Mouse (Mus musculus): ENCODE measurements around the gene Tlnrd1. TPM values are rescaled to one million over a fixed set of nuclear protein-coding genes. Genes with fewer than 3 reads are reported as not detected.

Tlnrd1 gene
- polyA plus RNA-seq, 1 experiment = 25.5 TPM

- TF ChIP-seq CEBPB (IDR thresholded peaks at IDR 0.05; ENCODE audit: insufficient read depth, poor library complexity, severe bottlenecking) (no peak), POLR2AphosphoS2 (IDR thresholded peaks at IDR 0.05; ENCODE audit: insufficient read length, low read depth) (no peak), POLR2A (IDR thresholded peaks at IDR 0.05; ENCODE audit: insufficient read length, low read depth) (no peak), TCF12 (IDR thresholded peaks at IDR 0.05; ENCODE audit: insufficient read depth, poor library complexity, severe bottlenecking) (no peak), REST (IDR thresholded peaks at IDR 0.05; ENCODE audit: insufficient read depth, insufficient read length) (no peak)
- Histone ChIP-seq H3K36me3 (ENCODE audit: control insufficient read depth, insufficient read depth) (no peaks in the 10 kb centered on the region), H3K4me3 (no peak overlapping the region), H3K79me2 (ENCODE audit: control insufficient read depth, insufficient read depth) (no peaks in the 10 kb centered on the region), H3K4me2 (ENCODE audit: low read depth) (no peak overlapping the region), H3K27me3 (ENCODE audit: control insufficient read depth, insufficient read depth, insufficient read length) (no peaks in the 10 kb centered on the region), H3ac (ENCODE audit: control insufficient read depth, insufficient read length) (no peak overlapping the region)
These were observed 14.1 kb downstream of the Tlnrd1 start for GRCm38 (mm10) chr7:83869839-83870543.

- H3K36me3 ChIP-seq (ENCODE audit: control insufficient read depth, insufficient read depth) = no peaks in the 10 kb centered on the region
- H3K4me2 ChIP-seq (ENCODE audit: low read depth) = no peak overlapping the region
- no peaks in the 10 kb centered on the region for H3K27me3 ChIP-seq (ENCODE audit: control insufficient read depth, insufficient read depth, insufficient read length)
- TF ChIP-seq TCF12 (IDR thresholded peaks at IDR 0.05; ENCODE audit: insufficient read depth, poor library complexity, severe bottlenecking) (no peak), E2F4 (IDR thresholded peaks at IDR 0.05; ENCODE audit: insufficient read depth) (no peak), MAX (IDR thresholded peaks at IDR 0.05; ENCODE audit: low read depth) (no peak), POLR2AphosphoS2 (IDR thresholded peaks at IDR 0.05; ENCODE audit: insufficient read length, low read depth) (no peak), POLR2A (IDR thresholded peaks at IDR 0.05; ENCODE audit: insufficient read length, low read depth) (no peak), SRF (IDR thresholded peaks at IDR 0.05; ENCODE audit: control insufficient read depth, insufficient read length, low read depth) (no peak), USF1 (IDR thresholded peaks at IDR 0.05; ENCODE audit: low read depth) (no peak), MYOD1 (IDR thresholded peaks at IDR 0.05; ENCODE audit: control insufficient read depth in 1 of 3, insufficient read length in 2 of 3, low read depth in 2 of 3) (no peak), REST (IDR thresholded peaks at IDR 0.05; ENCODE audit: insufficient read depth, insufficient read length) (no peak), TCF3 (IDR thresholded peaks at IDR 0.05; ENCODE audit: insufficient read length, low read depth) (no peak), CEBPB (IDR thresholded peaks at IDR 0.05; ENCODE audit: insufficient read depth, poor library complexity, severe bottlenecking) (no peak), MYOG (IDR thresholded peaks at IDR 0.05; ENCODE audit: control insufficient read depth in 1 of 3, insufficient read depth in 1 of 3, insufficient read length in 2 of 3, low read depth in 2 of 3) (no peak)
- H3K79me2 ChIP-seq (ENCODE audit: control insufficient read depth, insufficient read depth) = no peaks in the 10 kb centered on the region
- H3ac ChIP-seq (ENCODE audit: control insufficient read depth, insufficient read length) = no peak overlapping the region
- no peak overlapping the region for H3K4me3 ChIP-seq
These were observed 15.9 kb downstream of the Tlnrd1 start for GRCm38 (mm10) chr7:83868200-83868599.

- no peaks in the 10 kb centered on the region for H3K79me2 ChIP-seq (ENCODE audit: control insufficient read depth, insufficient read depth)
- H3K36me3 ChIP-seq (ENCODE audit: control insufficient read depth, insufficient read depth) = no peaks in the 10 kb centered on the region
- H3K4me3 ChIP-seq = no peak overlapping the region
- H3ac ChIP-seq (ENCODE audit: control insufficient read depth, insufficient read length) = no peak overlapping the region
- no peak overlapping the region for H3K4me2 ChIP-seq (ENCODE audit: low read depth)
- TF ChIP-seq POLR2A (IDR thresholded peaks at IDR 0.05; ENCODE audit: insufficient read length, low read depth) (no peak), USF1 (IDR thresholded peaks at IDR 0.05; ENCODE audit: low read depth) (no peak), MYOD1 (IDR thresholded peaks at IDR 0.05; ENCODE audit: control insufficient read depth in 1 of 3, insufficient read length in 2 of 3, low read depth in 2 of 3) (no peak)
- H3K27me3 ChIP-seq (ENCODE audit: control insufficient read depth, insufficient read depth, insufficient read length) = no peaks in the 10 kb centered on the region
These were observed 20.6 kb downstream of the Tlnrd1 start for GRCm38 (mm10) chr7:83863554-83863953.

DNA sequence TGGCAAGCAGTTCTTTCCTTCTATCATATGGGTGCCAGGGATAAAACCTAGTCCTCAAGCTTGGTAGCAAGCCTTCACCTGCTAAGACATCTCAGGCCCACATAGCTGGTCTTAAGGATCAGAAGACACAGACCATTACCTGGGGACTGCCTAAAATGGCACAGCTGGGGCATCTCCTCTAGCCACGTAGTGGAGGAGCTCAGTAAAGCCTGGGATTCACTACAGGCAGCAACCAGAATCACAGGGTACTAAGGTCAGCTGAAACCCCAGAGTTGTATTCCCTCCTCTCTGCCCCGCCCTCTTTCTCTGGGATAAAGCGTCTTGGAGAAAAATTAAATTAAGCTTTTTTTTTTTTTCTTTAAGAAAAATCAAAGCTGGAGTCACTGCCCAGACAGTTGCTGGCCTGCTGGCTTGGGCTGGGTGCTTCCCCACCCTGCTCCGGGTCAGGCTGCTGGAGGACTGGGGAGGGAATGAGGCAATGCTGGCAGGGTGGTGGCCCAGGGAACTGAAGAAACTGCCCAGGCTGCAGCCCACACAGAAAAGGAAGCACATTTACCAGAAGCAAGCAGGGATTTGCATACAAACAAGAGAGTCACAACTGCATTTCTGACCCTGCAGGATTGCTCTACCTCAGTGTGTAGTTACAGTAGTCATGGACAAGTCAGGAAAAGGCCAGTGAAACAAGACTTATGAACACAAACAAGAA, 24.6 kb downstream of the Tlnrd1 start:
- TF ChIP-seq POLR2A (IDR thresholded peaks at IDR 0.05; ENCODE audit: insufficient read length, low read depth) (no peak), REST (IDR thresholded peaks at IDR 0.05; ENCODE audit: insufficient read depth, insufficient read length) (no peak), POLR2AphosphoS2 (IDR thresholded peaks at IDR 0.05; ENCODE audit: insufficient read length, low read depth) (no peak), E2F4 (IDR thresholded peaks at IDR 0.05; ENCODE audit: insufficient read depth) (no peak), MYOG (IDR thresholded peaks at IDR 0.05; ENCODE audit: control insufficient read depth in 1 of 3, insufficient read depth in 1 of 3, insufficient read length in 2 of 3, low read depth in 2 of 3) (no peak), MAX (IDR thresholded peaks at IDR 0.05; ENCODE audit: low read depth) (no peak), MYOD1 (IDR thresholded peaks at IDR 0.05; ENCODE audit: control insufficient read depth in 1 of 3, insufficient read length in 2 of 3, low read depth in 2 of 3) (no peak), TCF12 (IDR thresholded peaks at IDR 0.05; ENCODE audit: insufficient read depth, poor library complexity, severe bottlenecking) (no peak), USF1 (IDR thresholded peaks at IDR 0.05; ENCODE audit: low read depth) (no peak), CEBPB (IDR thresholded peaks at IDR 0.05; ENCODE audit: insufficient read depth, poor library complexity, severe bottlenecking) (no peak), TCF3 (IDR thresholded peaks at IDR 0.05; ENCODE audit: insufficient read length, low read depth) (no peak), SRF (IDR thresholded peaks at IDR 0.05; ENCODE audit: control insufficient read depth, insufficient read length, low read depth) (no peak)
- no peak overlapping the region for H3K4me3 ChIP-seq
- H3K4me2 ChIP-seq (ENCODE audit: low read depth) = no peak overlapping the region
- no peaks in the 10 kb centered on the region for H3K79me2 ChIP-seq (ENCODE audit: control insufficient read depth, insufficient read depth)
- H3K27me3 ChIP-seq (ENCODE audit: control insufficient read depth, insufficient read depth, insufficient read length) = no peaks in the 10 kb centered on the region
- no peaks in the 10 kb centered on the region for H3K36me3 ChIP-seq (ENCODE audit: control insufficient read depth, insufficient read depth)
- no peak overlapping the region for H3ac ChIP-seq (ENCODE audit: control insufficient read depth, insufficient read length)

DNA sequence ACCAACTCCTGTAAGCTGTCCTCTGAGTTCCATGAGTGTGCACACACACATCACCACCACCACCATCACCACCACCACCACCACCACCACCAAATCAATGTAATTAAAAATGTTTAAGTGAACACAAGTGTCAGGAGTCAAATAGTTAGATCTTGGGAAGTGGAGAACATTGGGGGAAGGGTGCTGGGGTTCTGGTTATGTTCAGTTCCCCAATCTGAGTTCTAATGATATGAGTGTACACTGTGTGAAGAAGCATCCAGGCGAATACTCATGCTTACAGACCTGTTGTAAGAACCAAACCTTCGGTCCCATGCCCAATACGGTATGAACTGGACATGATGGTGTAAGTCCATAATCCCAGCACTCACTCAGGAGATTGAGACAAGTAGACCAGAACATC, 26.2 kb downstream of the Tlnrd1 start:
- H3K36me3 ChIP-seq (ENCODE audit: control insufficient read depth, insufficient read depth) = no peaks in the 10 kb centered on the region
- H3K27me3 ChIP-seq (ENCODE audit: control insufficient read depth, insufficient read depth, insufficient read length) = no peaks in the 10 kb centered on the region
- no peaks in the 10 kb centered on the region for H3K79me2 ChIP-seq (ENCODE audit: control insufficient read depth, insufficient read depth)
- TF ChIP-seq MYOD1 (IDR thresholded peaks at IDR 0.05; ENCODE audit: control insufficient read depth in 1 of 3, insufficient read length in 2 of 3, low read depth in 2 of 3) (no peak), MAX (IDR thresholded peaks at IDR 0.05; ENCODE audit: low read depth) (no peak), POLR2AphosphoS2 (IDR thresholded peaks at IDR 0.05; ENCODE audit: insufficient read length, low read depth) (no peak)
- H3K4me2 ChIP-seq (ENCODE audit: low read depth) = no peak overlapping the region
- H3ac ChIP-seq (ENCODE audit: control insufficient read depth, insufficient read length) = no peak overlapping the region
- no peak overlapping the region for H3K4me3 ChIP-seq
